Mouse (Mus musculus) left cerebral cortex, postnatal 4 days (tissue): ENCODE measurements at regions not wholly inside any gene's neighbourhood (a gene's known extent, or its start where the extent isn't known, plus 50 kb on each side); places are given as distances from the start of the nearest gene placed in this dataset. TPM values are rescaled to one million over a fixed set of nuclear protein-coding genes. Genes with fewer than 3 reads are reported as not detected.

Source experiments
- microRNA-seq: library from miRNA; unstranded; fragments of <30 nt; microRNA quantifications from one replicate; pipeline ENCODE4 v1.2.0, GENCODE M21; 2022

Small RNAs in the stretch of these regions (microRNA-seq; reads per million reads assigned to microRNA genes)
- gene Gm23304 = not detected
